In the genomic region with DNA sequence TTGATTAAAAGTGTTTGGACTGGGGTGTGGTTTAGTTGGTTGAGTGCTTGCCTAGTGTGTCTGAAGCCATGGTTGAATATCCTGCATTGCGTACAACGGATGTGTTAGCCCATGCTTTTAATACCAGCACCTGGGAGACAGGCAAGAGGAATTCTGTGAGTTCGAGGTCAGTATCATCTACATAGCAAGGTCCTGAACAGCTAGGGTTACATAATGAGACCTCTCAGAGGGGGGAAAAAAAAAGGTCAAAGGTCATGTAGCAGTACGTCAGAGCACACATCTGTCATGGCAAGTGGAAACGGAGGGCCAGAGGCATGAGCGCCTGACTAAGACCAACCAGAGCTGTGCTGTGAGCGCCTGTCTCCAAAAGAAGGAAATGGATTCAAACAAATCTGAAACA, we compare ENCODE assay signal across 9 mouse cellular contexts. TPM values are rescaled to one million over a fixed set of nuclear protein-coding genes. Genes with fewer than 3 reads are reported as not detected.
DNase-seq lines count a peak whose midpoint lies in the region; ATAC-seq lines count a peak whose summit lies in the region.
"Had no signal": no experiment of that assay in that cellular context is flagged by ENCODE, and none has a peak within 500 bp of the region (broad histone marks: within the 10 kb centered on the region; RNA-seq: fewer than 3 reads in every experiment).

No protein-coding gene starts in this region.

- no peak overlapping the region for H3K27ac ChIP-seq in kidney, embryonic 14.5 days (ENCODE audit: low read depth, low read length)
- H3K27ac ChIP-seq in embryonic facial prominence, embryonic 13.5 days, result no peak overlapping the region; the same call in 1 of the 2 replicates
- no peak overlapping the region for H3K27ac ChIP-seq in limb, embryonic 10.5 days
- peak overlapping the region; percentile 99 for H3K27ac ChIP-seq in neural tube, embryonic 13.5 days (replicated peaks)

- H3K9me3 ChIP-seq in kidney, embryonic 14.5 days (ENCODE audit: control insufficient read depth, low read length), result no peaks in the 10 kb centered on the region
- H3K9me3 ChIP-seq in embryonic facial prominence, embryonic 13.5 days, result no peaks in the 10 kb centered on the region
- no peaks in the 10 kb centered on the region for H3K9me3 ChIP-seq in limb, embryonic 10.5 days (replicated peaks)
- H3K9me3 ChIP-seq in neural tube, embryonic 13.5 days, result no peaks in the 10 kb centered on the region

- H3K9ac ChIP-seq in kidney, embryonic 14.5 days (ENCODE audit: low read depth, low read length), result 0 out of 2 replicates have a peak overlapping the region, but pooled peaks have one; percentile 100
- peak overlapping the region; percentile 100; the same call in 1 of the 2 replicates for H3K9ac ChIP-seq in embryonic facial prominence, embryonic 13.5 days
- H3K9ac ChIP-seq in neural tube, embryonic 13.5 days, result peak overlapping the region; percentile 100; the same call in 1 of the 2 replicates

- H3K27me3 ChIP-seq in kidney, embryonic 14.5 days (ENCODE audit: control insufficient read depth, insufficient read depth, low read length), result no peaks in the 10 kb centered on the region
- H3K27me3 ChIP-seq in embryonic facial prominence, embryonic 13.5 days, result no peaks in the 10 kb centered on the region
- no peaks in the 10 kb centered on the region for H3K27me3 ChIP-seq in limb, embryonic 10.5 days (ENCODE audit: low read depth, poor library complexity, severe bottlenecking)
- H3K27me3 ChIP-seq in neural tube, embryonic 13.5 days, result no peaks in the 10 kb centered on the region
- H3K27me3 ChIP-seq: Patski had no signal

- no peak for DNase-seq in kidney, adult 11 months
- no peak for DNase-seq in limb, embryonic 10.5 days (ENCODE audit: low spot score)
- no peak for DNase-seq in cerebellum, postnatal 36 days
- DNase-seq in left cerebral cortex, postnatal 14 days (ENCODE audit: low spot score in 2 of 2), result no peak

- H3K4me1 ChIP-seq in kidney, embryonic 14.5 days (ENCODE audit: control insufficient read depth, insufficient read depth, low read length), result peaks cover 26% of the 10 kb centered on the region
- H3K4me1 ChIP-seq in embryonic facial prominence, embryonic 13.5 days, result peaks cover 48% of the 10 kb centered on the region
- peaks cover 31% of the 10 kb centered on the region for H3K4me1 ChIP-seq in limb, embryonic 10.5 days
- H3K4me1 ChIP-seq in neural tube, embryonic 13.5 days (replicated peaks), result peaks cover 68% of the 10 kb centered on the region

- intact Hi-C loops in left cerebral cortex, postnatal 14 days (cut with DNase I), result no loop called here

- ATAC-seq in kidney, embryonic 14.5 days (ENCODE audit: low FRiP score, low TSS enrichment), result no peak
- no peak for ATAC-seq in embryonic facial prominence, embryonic 13.5 days (ENCODE audit: insufficient number of reproducible peaks, insufficient read depth, low FRiP score, low TSS enrichment, low read depth)
- no peak for ATAC-seq in neural tube, embryonic 13.5 days (ENCODE audit: low read depth)
- no peak for ATAC-seq in cerebellum, adult (ENCODE audit: insufficient number of reproducible peaks, low FRiP score, low TSS enrichment)
- ATAC-seq: Patski had no signal

- H3K36me3 ChIP-seq in kidney, embryonic 14.5 days (ENCODE audit: control insufficient read depth, insufficient read depth, low read length), result peaks cover 57% of the 10 kb centered on the region
- peaks cover 56% of the 10 kb centered on the region for H3K36me3 ChIP-seq in embryonic facial prominence, embryonic 13.5 days
- peaks cover 69% of the 10 kb centered on the region for H3K36me3 ChIP-seq in limb, embryonic 10.5 days
- peaks cover 33% of the 10 kb centered on the region for H3K36me3 ChIP-seq in neural tube, embryonic 13.5 days

- WGBS in kidney, embryonic 14.5 days, result 48% methylated on average over 7 of the region's 7 CpGs
- WGBS in embryonic facial prominence, embryonic 13.5 days, result 38% methylated on average over 7 of the region's 7 CpGs
- WGBS in limb, embryonic 10.5 days, result 56% methylated on average over 7 of the region's 7 CpGs
- WGBS in neural tube, embryonic 13.5 days, result 36% methylated on average over 7 of the region's 7 CpGs

- peak overlapping the region; percentile 98 for H3K4me3 ChIP-seq in kidney, embryonic 14.5 days (ENCODE audit: low read length)
- peak overlapping the region; percentile 98 for H3K4me3 ChIP-seq in embryonic facial prominence, embryonic 13.5 days
- H3K4me3 ChIP-seq in limb, embryonic 10.5 days, result peak overlapping the region; percentile 97
- H3K4me3 ChIP-seq in neural tube, embryonic 13.5 days, result peak overlapping the region; percentile 99

- peak overlapping the region; percentile 90 for H3K4me2 ChIP-seq in kidney, embryonic 14.5 days (replicated peaks; ENCODE audit: low read depth, low read length)
- peak overlapping the region; percentile 90 for H3K4me2 ChIP-seq in embryonic facial prominence, embryonic 13.5 days
- peak overlapping the region; percentile 92 for H3K4me2 ChIP-seq in neural tube, embryonic 13.5 days

RNA-seq across cellular contexts. Expression of gene Nedd4, which starts 3.4 kb away (rescaled TPM):
- polyA plus RNA-seq in kidney, embryonic 14.5 days (2014; fragmentation: Nextera tagmentation; extraction: Ambion mirVana), result 448 and 806 TPM in 2 replicates
- polyA plus RNA-seq in embryonic facial prominence, embryonic 13.5 days (2015; fragmentation: Nextera tagmentation; extraction: Ambion mirVana), result 659 and 711 TPM in 2 replicates
- 565 and 690 TPM in 2 replicates for polyA plus RNA-seq in limb, embryonic 10.5 days (2016; fragmentation: Nextera tagmentation; extraction: Ambion mirVana)
- 475 and 521 TPM in 2 replicates for polyA plus RNA-seq in neural tube, embryonic 13.5 days (2015; fragmentation: Nextera tagmentation; extraction: Ambion mirVana)
- 100 to 1,000 TPM; 298 to 311 TPM for total RNA-seq in left cerebral cortex, postnatal 14 days (2021)
